Mouse (Mus musculus): ENCODE results near the gene Hoxd11. TPM values are rescaled to one million over a fixed set of nuclear protein-coding genes. Genes with fewer than 3 reads are reported as not detected.

Hoxd11 gene
- polyA plus RNA-seq (2015; fragmentation: Nextera tagmentation; extraction: Ambion mirVana) = 0.90 TPM in 1 of 2 replicates, not detected in the other

GRCm38 (mm10) chr2:74678891-74679595 lies at the start of gene Hoxd11:
Gene Hoxd11, plus strand, starts transcription at chr2:74679557.
- Histone ChIP-seq H3K4me3 (replicated peaks) (no peak within 1 kb of the TSS), H3K27me3 (replicated peaks) (peaks cover 100% of the 10 kb centered on the region)

GRCm38 (mm10) chr2:74635412-74635811 lies 43.9 kb upstream of the Hoxd11 start:
- no peak for ATAC-seq (ENCODE audit: insufficient read depth, low FRiP score, low read depth)
- H3K9ac ChIP-seq = no peak overlapping the region
- no peaks in the 10 kb centered on the region for H3K9me3 ChIP-seq
- no peak overlapping the region for H3K4me2 ChIP-seq
- no peaks in the 10 kb centered on the region for H3K4me1 ChIP-seq
- no peaks in the 10 kb centered on the region for H3K36me3 ChIP-seq
- no peak overlapping the region for H3K4me3 ChIP-seq (replicated peaks)
- no peaks in the 10 kb centered on the region for H3K27me3 ChIP-seq (replicated peaks)
- no peak overlapping the region for H3K27ac ChIP-seq
- 64% methylated on average over 4 of the region's 4 CpGs for WGBS

More at GRCm38 (mm10) chr2:74678891-74679595, at the start of gene Hoxd11:
- H3K36me3 ChIP-seq = no peaks in the 10 kb centered on the region
- H3K27ac ChIP-seq = no peak within 1 kb of the TSS
- peaks cover 17% of the 10 kb centered on the region for H3K4me1 ChIP-seq
- no peak for ATAC-seq (ENCODE audit: insufficient read depth, low FRiP score, low read depth)
- H3K9ac ChIP-seq = no peak within 1 kb of the TSS
- no peaks in the 10 kb centered on the region for H3K9me3 ChIP-seq
- no peak within 1 kb of the TSS for H3K4me2 ChIP-seq
- WGBS = 4% methylated on average over 15 of the region's 15 CpGs

- H3K4me2 ChIP-seq = no peak overlapping the region
- 62% methylated on average over 5 of the region's 5 CpGs for WGBS
These were observed 36.9 kb upstream of the Hoxd11 start for GRCm38 (mm10) chr2:74642431-74642830.

GRCm38 (mm10) chr2:74645631-74646030 lies 33.7 kb upstream of the Hoxd11 start:
- no peak overlapping the region for H3K4me2 ChIP-seq
- H3K27me3 ChIP-seq (replicated peaks) = peaks cover 70% of the 10 kb centered on the region
- 81% methylated on average over 3 of the region's 3 CpGs for WGBS
- no peaks in the 10 kb centered on the region for H3K36me3 ChIP-seq
- ATAC-seq (ENCODE audit: insufficient read depth, low FRiP score, low read depth) = no peak
- no peaks in the 10 kb centered on the region for H3K4me1 ChIP-seq
- no peaks in the 10 kb centered on the region for H3K9me3 ChIP-seq
- H3K9ac ChIP-seq = no peak overlapping the region
- H3K4me3 ChIP-seq (replicated peaks) = no peak overlapping the region
- no peak overlapping the region for H3K27ac ChIP-seq

More at GRCm38 (mm10) chr2:74642431-74642830, 36.9 kb upstream of the Hoxd11 start:
- H3K9me3 ChIP-seq = no peaks in the 10 kb centered on the region
- ATAC-seq (ENCODE audit: insufficient read depth, low FRiP score, low read depth) = no peak
- H3K4me1 ChIP-seq = no peaks in the 10 kb centered on the region
- peaks cover 38% of the 10 kb centered on the region for H3K27me3 ChIP-seq (replicated peaks)
- no peak overlapping the region for H3K27ac ChIP-seq
- no peaks in the 10 kb centered on the region for H3K36me3 ChIP-seq
- no peak overlapping the region for H3K4me3 ChIP-seq (replicated peaks)
- no peak overlapping the region for H3K9ac ChIP-seq

- Histone ChIP-seq H3K9ac (no peak overlapping the region), H3K9me3 (no peaks in the 10 kb centered on the region), H3K4me1 (no peaks in the 10 kb centered on the region), H3K27ac (no peak overlapping the region), H3K36me3 (no peaks in the 10 kb centered on the region), H3K4me2 (no peak overlapping the region), H3K27me3 (replicated peaks) (peaks cover 84% of the 10 kb centered on the region), H3K4me3 (replicated peaks) (no peak overlapping the region)
- 14% methylated on average over 7 of the region's 7 CpGs for WGBS
- ATAC-seq (ENCODE audit: insufficient read depth, low FRiP score, low read depth) = 0 out of 2 replicates have a peak, but pooled peaks have one; percentile 31
These were observed 32.1 kb upstream of the Hoxd11 start for GRCm38 (mm10) chr2:74647082-74647864.

- Histone ChIP-seq H3K27ac (no peak overlapping the region), H3K9ac (no peak overlapping the region), H3K9me3 (no peaks in the 10 kb centered on the region), H3K4me2 (no peak overlapping the region), H3K4me1 (peaks cover 9% of the 10 kb centered on the region), H3K4me3 (replicated peaks) (no peak overlapping the region), H3K36me3 (no peaks in the 10 kb centered on the region), H3K27me3 (replicated peaks) (peaks cover 86% of the 10 kb centered on the region)
- 36% methylated on average over 2 of the region's 2 CpGs for WGBS
- no peak for ATAC-seq (ENCODE audit: insufficient read depth, low FRiP score, low read depth)
These were observed 26.4 kb upstream of the Hoxd11 start for GRCm38 (mm10) chr2:74652996-74653340.

GRCm38 (mm10) chr2:74653781-74654535 lies 25.4 kb upstream of the Hoxd11 start:
- H3K9ac ChIP-seq = no peak overlapping the region
- no peak overlapping the region for H3K4me2 ChIP-seq
- H3K9me3 ChIP-seq = no peaks in the 10 kb centered on the region
- peaks cover 9% of the 10 kb centered on the region for H3K4me1 ChIP-seq
- WGBS = 11% methylated on average over 17 of the region's 17 CpGs
- ATAC-seq (ENCODE audit: insufficient read depth, low FRiP score, low read depth) = no peak
- no peaks in the 10 kb centered on the region for H3K36me3 ChIP-seq
- H3K27ac ChIP-seq = no peak overlapping the region
- peaks cover 83% of the 10 kb centered on the region for H3K27me3 ChIP-seq (replicated peaks)
- no peak overlapping the region for H3K4me3 ChIP-seq (replicated peaks)

- H3K4me2 ChIP-seq = no peak overlapping the region
- peak overlapping the region; percentile 32; the same call in 1 of the 2 replicates for H3K4me3 ChIP-seq (replicated peaks)
- H3K9ac ChIP-seq = no peak overlapping the region
- ATAC-seq (ENCODE audit: insufficient read depth, low FRiP score, low read depth) = no peak
- WGBS = 5% methylated on average over 20 of the region's 20 CpGs
- H3K27ac ChIP-seq = no peak overlapping the region
- H3K4me1 ChIP-seq = peaks cover 9% of the 10 kb centered on the region
- H3K36me3 ChIP-seq = no peaks in the 10 kb centered on the region
- H3K27me3 ChIP-seq (replicated peaks) = peaks cover 81% of the 10 kb centered on the region
- H3K9me3 ChIP-seq = no peaks in the 10 kb centered on the region
These were observed 24.5 kb upstream of the Hoxd11 start for GRCm38 (mm10) chr2:74654743-74655419.

GRCm38 (mm10) chr2:74655420-74655781 lies 24.0 kb upstream of the Hoxd11 start:
- Histone ChIP-seq H3K27ac (no peak overlapping the region), H3K27me3 (replicated peaks) (peaks cover 78% of the 10 kb centered on the region), H3K4me2 (peak overlapping the region; percentile 58), H3K9me3 (no peaks in the 10 kb centered on the region), H3K36me3 (no peaks in the 10 kb centered on the region), H3K9ac (no peak overlapping the region), H3K4me3 (replicated peaks) (peak overlapping the region; percentile 32), H3K4me1 (peaks cover 9% of the 10 kb centered on the region)
- ATAC-seq (ENCODE audit: insufficient read depth, low FRiP score, low read depth) = no peak
- 2% methylated on average over 47 of the region's 47 CpGs for WGBS

- Histone ChIP-seq H3K36me3 (no peaks in the 10 kb centered on the region), H3K4me2 (peak overlapping the region; percentile 58), H3K27me3 (replicated peaks) (peaks cover 78% of the 10 kb centered on the region), H3K27ac (no peak overlapping the region), H3K4me3 (replicated peaks) (peak overlapping the region; percentile 32), H3K4me1 (peaks cover 9% of the 10 kb centered on the region), H3K9me3 (no peaks in the 10 kb centered on the region), H3K9ac (no peak overlapping the region)
- WGBS = under 1% methylated on average over 51 of the region's 69 CpGs
- ATAC-seq (ENCODE audit: insufficient read depth, low FRiP score, low read depth) = no peak
These were observed 23.3 kb upstream of the Hoxd11 start for GRCm38 (mm10) chr2:74655821-74656631.

- 6% methylated on average over 4 of the region's 4 CpGs for WGBS
- peaks cover 10% of the 10 kb centered on the region for H3K4me1 ChIP-seq
These were observed 22.7 kb upstream of the Hoxd11 start for GRCm38 (mm10) chr2:74656632-74657021.

More at GRCm38 (mm10) chr2:74656632-74657021, 22.7 kb upstream of the Hoxd11 start:
- Histone ChIP-seq H3K27ac (no peak overlapping the region), H3K27me3 (replicated peaks) (peaks cover 79% of the 10 kb centered on the region), H3K9me3 (no peaks in the 10 kb centered on the region), H3K36me3 (no peaks in the 10 kb centered on the region), H3K9ac (no peak overlapping the region), H3K4me3 (replicated peaks) (no peak overlapping the region), H3K4me2 (no peak overlapping the region)
- no peak for ATAC-seq (ENCODE audit: insufficient read depth, low FRiP score, low read depth)

Measured in stomach, embryonic 15.5 days (tissue).